Mouse (Mus musculus) c-Kit-negative CD71-positive TER-119-positive erythroid progenitor cells, embryonic 14.5 days (primary cell): Measurements from ENCODE around the gene Arid3a.

Experiments
- DNase-seq: peaks from one replicate; pipeline ENCODE4 v3.0.0-alpha.2; 2013; ENCODE audit warnings: low read depth, low spot score

Arid3a gene

GRCm38 (mm10) chr10:79995636-79996035, 68.8 kb downstream of the Arid3a start:
- no peak for DNase-seq

GRCm38 (mm10) chr10:79996272-79997033, 69.6 kb downstream of the Arid3a start, which contains the start of gene Abca7:
Gene Abca7 (plus strand): TSS chr10:79996494.
- DNase-seq, result peak; percentile 95

GRCm38 (mm10) chr10:79997034-79997760, 70.4 kb downstream of the Arid3a start:
- DNase-seq, result peak; percentile 80

GRCm38 (mm10) chr10:79997819-79998218, 71.0 kb downstream of the Arid3a start:
- no peak for DNase-seq

GRCm38 (mm10) chr10:80001945-80002344, 75.1 kb downstream of the Arid3a start:
- DNase-seq, result no peak

- DNase-seq, result no peak
These were observed 76.0 kb downstream of the Arid3a start for GRCm38 (mm10) chr10:80002829-80003228.

GRCm38 (mm10) chr10:80003374-80004232, 76.8 kb downstream of the Arid3a start:
- DNase-seq, result no peak

GRCm38 (mm10) chr10:80004233-80004705, 77.4 kb downstream of the Arid3a start:
- DNase-seq, result no peak
